Mouse (Mus musculus): Measurements from ENCODE around the gene Nf2. TPM values are rescaled to one million over a fixed set of nuclear protein-coding genes. Genes with fewer than 3 reads are reported as not detected.

Gene Nf2
- polyA plus RNA-seq (2015; fragmentation: Nextera tagmentation; extraction: Ambion mirVana) = 64.4 and 67.0 TPM in 2 replicates

- H3K9me3 ChIP-seq = no peaks in the 10 kb centered on the region
- ATAC-seq (ENCODE audit: low FRiP score) = peak; percentile 99
- WGBS = under 1% methylated on average over 44 of the region's 60 CpGs
Measured at GRCm38 (mm10) chr11:4849258-4849943, at the start of gene Nf2. TSS of gene Nf2 (minus strand) at chr11:4849536.

GRCm38 (mm10) chr11:4894848-4895816 is 45.8 kb upstream of the Nf2 start, which contains the start of gene Thoc5:
TSS of gene Thoc5 (plus strand) at chr11:4895320.
- peak within 1 kb of the TSS; percentile 89 for H3K27ac ChIP-seq
- peak; percentile 94 for ATAC-seq (ENCODE audit: low FRiP score)
- H3K9me3 ChIP-seq = no peaks in the 10 kb centered on the region
- H3K4me3 ChIP-seq = peak within 1 kb of the TSS; percentile 71
- H3K36me3 ChIP-seq = peaks cover 52% of the 10 kb centered on the region
- peak within 1 kb of the TSS; percentile 75 for H3K4me2 ChIP-seq
- peaks cover 14% of the 10 kb centered on the region for H3K4me1 ChIP-seq (replicated peaks)
- no peaks in the 10 kb centered on the region for H3K27me3 ChIP-seq
- peak within 1 kb of the TSS; percentile 87 for H3K9ac ChIP-seq
- WGBS = 3% methylated on average over 52 of the region's 52 CpGs

More at GRCm38 (mm10) chr11:4849258-4849943, at the start of gene Nf2:
- Histone ChIP-seq H3K4me3 (peak within 1 kb of the TSS; percentile 85), H3K27me3 (no peaks in the 10 kb centered on the region), H3K27ac (peak within 1 kb of the TSS; percentile 91), H3K4me2 (peak within 1 kb of the TSS; percentile 65), H3K9ac (peak within 1 kb of the TSS; percentile 93), H3K36me3 (no peaks in the 10 kb centered on the region), H3K4me1 (replicated peaks) (peaks cover 23% of the 10 kb centered on the region)

- no peak for ATAC-seq (ENCODE audit: low FRiP score)
- peaks cover 85% of the 10 kb centered on the region for H3K36me3 ChIP-seq
- 93% methylated on average over 3 of the region's 3 CpGs for WGBS
Measured at GRCm38 (mm10) chr11:4886987-4887386, 37.7 kb upstream of the Nf2 start.

GRCm38 (mm10) chr11:4885385-4885903 is 36.1 kb upstream of the Nf2 start:
- Histone ChIP-seq H3K27me3 (no peaks in the 10 kb centered on the region), H3K27ac (no peak overlapping the region), H3K4me3 (no peak overlapping the region), H3K9ac (no peak overlapping the region), H3K36me3 (peaks cover 76% of the 10 kb centered on the region), H3K4me2 (no peak overlapping the region), H3K9me3 (no peaks in the 10 kb centered on the region), H3K4me1 (replicated peaks) (no peaks in the 10 kb centered on the region)
- 63% methylated on average over 2 of the region's 2 CpGs for WGBS
- no peak for ATAC-seq (ENCODE audit: low FRiP score)

More at GRCm38 (mm10) chr11:4886987-4887386, 37.7 kb upstream of the Nf2 start:
- Histone ChIP-seq H3K4me3 (no peak overlapping the region), H3K4me2 (no peak overlapping the region), H3K4me1 (replicated peaks) (no peaks in the 10 kb centered on the region), H3K27ac (no peak overlapping the region), H3K9ac (no peak overlapping the region), H3K27me3 (no peaks in the 10 kb centered on the region), H3K9me3 (no peaks in the 10 kb centered on the region)

- Histone ChIP-seq H3K9me3 (no peaks in the 10 kb centered on the region), H3K9ac (no peak overlapping the region), H3K27ac (0 out of 2 replicates have a peak overlapping the region, but pooled peaks have one; percentile 35), H3K4me3 (no peak overlapping the region), H3K36me3 (peaks cover 52% of the 10 kb centered on the region), H3K4me1 (replicated peaks) (no peaks in the 10 kb centered on the region), H3K4me2 (no peak overlapping the region), H3K27me3 (no peaks in the 10 kb centered on the region)
- ATAC-seq (ENCODE audit: low FRiP score) = no peak
- 45% methylated on average over 14 of the region's 14 CpGs for WGBS
Measured at GRCm38 (mm10) chr11:4882892-4883627, 33.7 kb upstream of the Nf2 start.

GRCm38 (mm10) chr11:4881087-4881486 is 31.8 kb upstream of the Nf2 start:
- WGBS = 87% methylated on average over 4 of the region's 4 CpGs
- no peak overlapping the region for H3K9ac ChIP-seq
- no peak for ATAC-seq (ENCODE audit: low FRiP score)
- no peaks in the 10 kb centered on the region for H3K4me1 ChIP-seq (replicated peaks)
- no peak overlapping the region for H3K27ac ChIP-seq
- peaks cover 43% of the 10 kb centered on the region for H3K36me3 ChIP-seq
- H3K4me3 ChIP-seq = no peak overlapping the region
- no peaks in the 10 kb centered on the region for H3K27me3 ChIP-seq
- no peaks in the 10 kb centered on the region for H3K9me3 ChIP-seq
- H3K4me2 ChIP-seq = no peak overlapping the region

GRCm38 (mm10) chr11:4874551-4874950 is 25.2 kb upstream of the Nf2 start:
- H3K9me3 ChIP-seq = no peaks in the 10 kb centered on the region
- peaks cover 15% of the 10 kb centered on the region for H3K4me1 ChIP-seq (replicated peaks)
- peaks cover 11% of the 10 kb centered on the region for H3K36me3 ChIP-seq
- H3K27me3 ChIP-seq = no peaks in the 10 kb centered on the region
- H3K27ac ChIP-seq = peak overlapping the region; percentile 87
- peak; percentile 40 for ATAC-seq (ENCODE audit: low FRiP score)
- peak overlapping the region; percentile 73 for H3K4me3 ChIP-seq
- 9% methylated on average over 10 of the region's 10 CpGs for WGBS
- H3K4me2 ChIP-seq = peak overlapping the region; percentile 82
- peak overlapping the region; percentile 85 for H3K9ac ChIP-seq

GRCm38 (mm10) chr11:4873755-4874475 is 24.6 kb upstream of the Nf2 start, which contains the start of gene Nipsnap1:
TSS of gene Nipsnap1 (plus strand) at chr11:4873951.
- ATAC-seq (ENCODE audit: low FRiP score) = peak; percentile 95
- H3K4me1 ChIP-seq (replicated peaks) = peaks cover 15% of the 10 kb centered on the region
- H3K36me3 ChIP-seq = peaks cover 11% of the 10 kb centered on the region
- peak within 1 kb of the TSS; percentile 73 for H3K4me3 ChIP-seq
- no peaks in the 10 kb centered on the region for H3K27me3 ChIP-seq
- under 1% methylated on average over 30 of the region's 30 CpGs for WGBS
- peak within 1 kb of the TSS; percentile 85 for H3K9ac ChIP-seq
- peak within 1 kb of the TSS; percentile 87 for H3K27ac ChIP-seq
- H3K4me2 ChIP-seq = peak within 1 kb of the TSS; percentile 82
- no peaks in the 10 kb centered on the region for H3K9me3 ChIP-seq

GRCm38 (mm10) chr11:4865645-4866251 is 16.4 kb upstream of the Nf2 start:
- H3K4me2 ChIP-seq = no peak overlapping the region
- no peaks in the 10 kb centered on the region for H3K27me3 ChIP-seq
- 38% methylated on average over 10 of the region's 10 CpGs for WGBS
- no peak overlapping the region for H3K4me3 ChIP-seq
- no peak overlapping the region for H3K9ac ChIP-seq
- no peaks in the 10 kb centered on the region for H3K9me3 ChIP-seq
- ATAC-seq (ENCODE audit: low FRiP score) = no peak
- no peaks in the 10 kb centered on the region for H3K36me3 ChIP-seq
- no peak overlapping the region for H3K27ac ChIP-seq
- no peaks in the 10 kb centered on the region; the same call in 1 of the 2 replicates for H3K4me1 ChIP-seq (replicated peaks)

GRCm38 (mm10) chr11:4862730-4863129 is 13.4 kb upstream of the Nf2 start:
- Histone ChIP-seq H3K4me3 (no peak overlapping the region), H3K27ac (no peak overlapping the region), H3K9me3 (no peaks in the 10 kb centered on the region), H3K4me2 (no peak overlapping the region), H3K4me1 (replicated peaks) (no peaks in the 10 kb centered on the region; the same call in 1 of the 2 replicates), H3K27me3 (no peaks in the 10 kb centered on the region), H3K9ac (no peak overlapping the region), H3K36me3 (no peaks in the 10 kb centered on the region)
- 100% methylated on average over 1 of the region's 1 CpGs for WGBS
- no peak for ATAC-seq (ENCODE audit: low FRiP score)
